Mouse (Mus musculus): ENCODE data around the gene Mdfi. TPM values are rescaled to one million over a fixed set of nuclear protein-coding genes. Genes with fewer than 3 reads are reported as not detected.

Mdfi gene
- polyA plus RNA-seq, 1 experiment from 2014 or later, result 39.0 TPM

DNA sequence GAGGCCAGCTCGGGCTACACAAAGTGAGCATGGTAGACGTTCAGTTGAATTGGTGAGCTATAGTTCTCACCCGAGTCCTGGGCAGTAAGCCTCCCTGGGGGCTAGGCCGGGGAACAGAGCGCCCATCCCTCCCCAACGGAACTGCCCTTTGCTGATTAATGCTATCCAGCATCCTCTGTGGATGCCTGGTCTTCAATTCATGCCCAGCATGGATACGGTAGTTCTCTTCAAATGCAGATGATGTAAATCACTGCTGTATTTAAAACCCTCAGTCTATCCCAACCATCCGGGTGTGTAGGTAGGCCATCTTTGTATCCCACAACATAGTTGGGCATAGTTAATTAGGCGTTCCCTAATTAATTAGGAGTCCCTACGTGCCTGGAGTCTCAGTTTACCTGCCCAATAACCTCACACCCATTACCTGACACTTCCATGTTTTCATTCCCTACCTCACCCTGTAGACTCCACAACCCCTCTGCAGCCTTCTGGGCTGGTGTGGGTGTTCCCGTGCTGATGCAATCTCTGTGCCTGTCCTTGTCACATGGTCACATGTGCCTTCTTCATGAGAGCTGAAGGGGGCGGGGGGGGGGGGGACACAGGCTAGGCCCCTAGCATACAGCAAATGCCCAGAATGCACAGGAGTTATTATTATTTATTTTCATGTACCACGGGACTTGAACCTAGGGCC, 16.3 kb downstream of the Mdfi start:
- Histone ChIP-seq H3K27me3 (ENCODE audit: control insufficient read depth, insufficient read depth, low read length) (no peaks in the 10 kb centered on the region), H3K4me1 (replicated peaks; ENCODE audit: control insufficient read depth, insufficient read depth, low read length) (peaks cover 9% of the 10 kb centered on the region)
- WGBS, result 76% methylated on average over 13 of the region's 13 CpGs

DNA sequence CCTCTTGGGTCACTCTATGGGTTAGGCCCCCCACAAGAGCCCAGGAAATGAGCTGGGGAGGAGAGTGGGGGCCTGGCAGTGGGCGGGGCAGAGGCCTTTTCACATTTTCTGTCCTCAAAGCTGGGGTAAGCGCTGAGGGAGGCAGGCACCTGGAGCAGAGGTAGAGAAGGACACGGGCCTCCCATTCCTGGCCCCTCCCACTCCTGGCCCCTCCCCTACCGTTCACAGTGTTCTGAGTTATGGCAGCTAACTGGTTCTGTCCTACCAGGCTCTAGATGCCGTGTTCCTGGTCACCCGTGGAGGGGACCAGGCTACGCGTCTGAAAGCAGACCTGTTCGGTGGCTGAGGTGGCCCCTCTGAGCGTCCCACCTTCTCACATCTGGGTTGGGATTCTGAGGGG, 19.0 kb downstream of the Mdfi start:
- no peak for DNase-seq (ENCODE audit: low spot score)
- Histone ChIP-seq H3K4me1 (replicated peaks; ENCODE audit: control insufficient read depth, insufficient read depth, low read length) (peaks cover 9% of the 10 kb centered on the region), H3K4me2 (replicated peaks; ENCODE audit: low read depth, low read length) (no peak overlapping the region), H3K27me3 (ENCODE audit: control insufficient read depth, insufficient read depth, low read length) (no peaks in the 10 kb centered on the region), H3K4me3 (ENCODE audit: low read depth, low read length) (no peak overlapping the region), H3K36me3 (ENCODE audit: control insufficient read depth, insufficient read depth, low read length) (no peaks in the 10 kb centered on the region), H3K27ac (ENCODE audit: low read depth, low read length) (no peak overlapping the region), H3K9ac (ENCODE audit: low read depth, low read length) (no peak overlapping the region), H3K9me3 (ENCODE audit: control insufficient read depth, low read length) (no peaks in the 10 kb centered on the region)
- no peak for ATAC-seq (ENCODE audit: low FRiP score)
- WGBS, result 40% methylated on average over 10 of the region's 10 CpGs

More for the DNA sequence above, 16.3 kb downstream of the Mdfi start:
- ATAC-seq (ENCODE audit: low FRiP score) (no peak), DNase-seq (ENCODE audit: low spot score) (no peak)
- Histone ChIP-seq H3K4me2 (replicated peaks; ENCODE audit: low read depth, low read length) (no peak overlapping the region), H3K9ac (ENCODE audit: low read depth, low read length) (no peak overlapping the region), H3K27ac (ENCODE audit: low read depth, low read length) (no peak overlapping the region), H3K36me3 (ENCODE audit: control insufficient read depth, insufficient read depth, low read length) (no peaks in the 10 kb centered on the region), H3K4me3 (ENCODE audit: low read depth, low read length) (no peak overlapping the region), H3K9me3 (ENCODE audit: control insufficient read depth, low read length) (no peaks in the 10 kb centered on the region)

DNA sequence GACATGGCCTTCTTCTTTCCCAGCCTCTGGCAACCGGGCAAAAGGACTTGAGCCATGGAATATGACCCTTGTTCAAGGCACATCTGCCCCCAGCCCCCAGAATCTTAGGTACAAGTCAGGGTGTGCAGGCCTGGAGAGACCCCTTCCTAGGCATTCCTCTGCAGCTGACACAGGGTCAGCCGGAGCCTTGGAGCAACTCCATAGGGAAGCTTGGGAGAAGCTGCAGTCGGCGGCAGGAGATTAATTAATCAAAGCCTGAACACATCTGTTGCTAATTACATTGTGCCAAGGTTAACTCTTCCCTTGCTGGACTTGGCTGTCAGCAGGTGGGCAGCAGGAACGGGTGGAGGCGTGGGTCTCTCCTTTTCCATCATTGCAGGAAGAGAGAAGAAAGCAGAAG, 20.0 kb downstream of the Mdfi start:
- Histone ChIP-seq H3K9ac (ENCODE audit: low read depth, low read length) (no peak overlapping the region), H3K36me3 (ENCODE audit: control insufficient read depth, insufficient read depth, low read length) (no peaks in the 10 kb centered on the region), H3K27me3 (ENCODE audit: control insufficient read depth, insufficient read depth, low read length) (no peaks in the 10 kb centered on the region), H3K9me3 (ENCODE audit: control insufficient read depth, low read length) (no peaks in the 10 kb centered on the region), H3K4me2 (replicated peaks; ENCODE audit: low read depth, low read length) (no peak overlapping the region), H3K4me1 (replicated peaks; ENCODE audit: control insufficient read depth, insufficient read depth, low read length) (peaks cover 9% of the 10 kb centered on the region), H3K27ac (ENCODE audit: low read depth, low read length) (0 out of 2 replicates have a peak overlapping the region, but pooled peaks have one; percentile 45), H3K4me3 (ENCODE audit: low read depth, low read length) (no peak overlapping the region)
- DNase-seq (ENCODE audit: low spot score) (peak; percentile 30), ATAC-seq (ENCODE audit: low FRiP score) (no peak)
- WGBS, result 22% methylated on average over 6 of the region's 6 CpGs

DNA sequence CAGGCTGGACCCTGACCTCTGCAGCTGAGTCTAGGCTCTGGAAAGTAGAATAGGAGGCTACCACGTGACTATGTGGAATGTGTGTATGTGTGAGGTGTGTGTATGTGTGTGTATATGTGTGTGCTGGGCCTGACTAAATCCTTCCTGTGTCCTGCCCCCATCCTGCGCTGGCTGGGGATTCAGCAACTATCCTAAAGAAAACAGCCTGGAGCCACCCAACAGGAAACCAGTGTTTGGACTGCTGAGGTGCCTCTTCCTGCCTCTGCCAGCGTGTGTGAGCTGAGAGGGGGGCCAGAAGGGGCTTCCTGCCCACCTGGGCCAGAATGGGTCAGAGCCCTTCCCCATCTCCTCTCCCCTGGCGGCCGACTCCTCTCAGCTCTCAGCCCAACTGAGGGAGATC, 20.9 kb downstream of the Mdfi start:
- H3K9me3 ChIP-seq (ENCODE audit: control insufficient read depth, low read length), result no peaks in the 10 kb centered on the region
- no peak overlapping the region for H3K9ac ChIP-seq (ENCODE audit: low read depth, low read length)
- H3K36me3 ChIP-seq (ENCODE audit: control insufficient read depth, insufficient read depth, low read length), result no peaks in the 10 kb centered on the region
- no peak for ATAC-seq (ENCODE audit: low FRiP score)
- H3K4me2 ChIP-seq (replicated peaks; ENCODE audit: low read depth, low read length), result no peak overlapping the region
- no peak for DNase-seq (ENCODE audit: low spot score)
- H3K27me3 ChIP-seq (ENCODE audit: control insufficient read depth, insufficient read depth, low read length), result no peaks in the 10 kb centered on the region
- 54% methylated on average over 5 of the region's 5 CpGs for WGBS
- peaks cover 9% of the 10 kb centered on the region for H3K4me1 ChIP-seq (replicated peaks; ENCODE audit: control insufficient read depth, insufficient read depth, low read length)
- H3K4me3 ChIP-seq (ENCODE audit: low read depth, low read length), result no peak overlapping the region
- peak overlapping the region; percentile 30; the same call in 1 of the 2 replicates for H3K27ac ChIP-seq (ENCODE audit: low read depth, low read length)

DNA sequence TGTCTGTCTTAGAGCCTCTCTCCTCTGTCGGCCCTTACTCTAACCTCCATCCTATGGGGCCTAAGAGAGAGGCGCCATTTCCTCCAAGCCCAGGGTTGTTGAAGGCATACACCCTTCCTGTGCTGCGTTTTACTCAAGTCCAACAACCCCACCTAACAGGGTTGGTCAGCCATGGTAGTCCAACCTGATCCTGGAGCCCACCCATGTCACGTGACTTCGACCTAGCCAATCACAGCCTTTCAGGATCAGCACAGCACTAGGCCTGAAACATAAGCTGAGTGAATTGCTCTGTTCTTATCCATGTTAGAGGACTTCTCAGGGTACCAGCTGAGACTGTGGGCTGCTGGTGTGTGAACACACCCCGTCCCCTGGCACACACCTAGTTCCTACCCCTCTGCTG, 22.3 kb downstream of the Mdfi start:
- no peaks in the 10 kb centered on the region for H3K27me3 ChIP-seq (ENCODE audit: control insufficient read depth, insufficient read depth, low read length)
- no peak overlapping the region for H3K27ac ChIP-seq (ENCODE audit: low read depth, low read length)
- H3K9me3 ChIP-seq (ENCODE audit: control insufficient read depth, low read length), result no peaks in the 10 kb centered on the region
- no peak overlapping the region for H3K9ac ChIP-seq (ENCODE audit: low read depth, low read length)
- H3K4me2 ChIP-seq (replicated peaks; ENCODE audit: low read depth, low read length), result no peak overlapping the region
- DNase-seq (ENCODE audit: low spot score), result no peak
- peaks cover 9% of the 10 kb centered on the region for H3K4me1 ChIP-seq (replicated peaks; ENCODE audit: control insufficient read depth, insufficient read depth, low read length)
- no peak overlapping the region for H3K4me3 ChIP-seq (ENCODE audit: low read depth, low read length)
- no peak for ATAC-seq (ENCODE audit: low FRiP score)
- no peaks in the 10 kb centered on the region for H3K36me3 ChIP-seq (ENCODE audit: control insufficient read depth, insufficient read depth, low read length)
- WGBS, result 83% methylated on average over 6 of the region's 6 CpGs

DNA sequence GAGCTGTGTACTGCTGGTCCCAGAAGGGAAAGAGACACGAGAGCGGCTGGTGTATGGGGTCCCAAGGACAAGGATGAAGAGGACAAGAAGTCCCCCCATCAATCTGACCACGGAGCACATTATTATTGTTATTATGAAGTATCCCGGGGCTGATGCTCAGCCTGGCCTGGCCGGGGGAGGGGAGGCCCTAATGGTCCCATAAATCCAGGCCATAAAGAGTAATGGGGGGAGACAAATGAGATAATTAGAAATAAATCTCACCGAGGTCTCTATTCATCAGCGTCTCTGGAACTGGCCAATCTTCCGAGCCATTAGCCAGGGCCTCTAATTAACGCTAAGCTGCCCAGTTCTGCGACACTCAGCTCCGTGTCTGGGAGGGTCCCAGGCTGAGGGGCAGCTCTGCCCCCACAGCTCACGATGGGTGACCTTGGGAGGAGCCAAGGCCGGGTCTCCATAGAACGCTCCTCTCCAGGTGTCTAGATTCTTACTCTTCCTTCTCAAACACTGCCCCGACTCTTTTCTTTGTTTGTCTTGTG, 23.2 kb downstream of the Mdfi start:
- DNase-seq (ENCODE audit: low spot score) (no peak), ATAC-seq (ENCODE audit: low FRiP score) (no peak)
- H3K4me2 ChIP-seq (replicated peaks; ENCODE audit: low read depth, low read length), result no peak overlapping the region
- 70% methylated on average over 15 of the region's 15 CpGs for WGBS
- peaks cover 9% of the 10 kb centered on the region for H3K4me1 ChIP-seq (replicated peaks; ENCODE audit: control insufficient read depth, insufficient read depth, low read length)
- H3K36me3 ChIP-seq (ENCODE audit: control insufficient read depth, insufficient read depth, low read length), result no peaks in the 10 kb centered on the region
- no peak overlapping the region for H3K27ac ChIP-seq (ENCODE audit: low read depth, low read length)
- H3K27me3 ChIP-seq (ENCODE audit: control insufficient read depth, insufficient read depth, low read length), result no peaks in the 10 kb centered on the region
- no peak overlapping the region for H3K9ac ChIP-seq (ENCODE audit: low read depth, low read length)
- no peak overlapping the region for H3K4me3 ChIP-seq (ENCODE audit: low read depth, low read length)
- no peaks in the 10 kb centered on the region for H3K9me3 ChIP-seq (ENCODE audit: control insufficient read depth, low read length)

DNA sequence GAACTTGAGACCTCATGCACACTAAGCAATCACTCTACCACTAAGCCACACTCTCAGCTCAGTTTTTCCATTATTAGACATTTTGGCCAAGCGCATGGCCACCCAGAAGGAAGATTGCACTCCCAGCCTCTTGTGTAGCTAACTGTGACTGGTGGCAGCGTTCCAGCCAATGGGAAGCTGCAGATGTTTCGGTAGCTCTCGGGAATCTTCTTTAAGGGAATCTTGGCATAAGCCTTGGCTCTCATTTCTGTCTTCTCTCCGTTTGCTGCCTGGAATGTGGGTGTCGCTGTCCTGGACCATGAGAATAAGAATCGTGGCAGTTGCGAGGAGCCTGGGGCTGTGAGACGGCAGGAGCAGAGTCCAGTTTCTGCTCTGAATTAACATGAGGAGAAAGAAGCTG, 28.3 kb downstream of the Mdfi start:
- Histone ChIP-seq H3K4me1 (replicated peaks; ENCODE audit: control insufficient read depth, insufficient read depth, low read length) (0 out of 2 replicates have a peak, but pooled peaks cover 4% of the 10 kb centered on the region), H3K9ac (ENCODE audit: low read depth, low read length) (no peak overlapping the region), H3K4me2 (replicated peaks; ENCODE audit: low read depth, low read length) (no peak overlapping the region), H3K27me3 (ENCODE audit: control insufficient read depth, insufficient read depth, low read length) (no peaks in the 10 kb centered on the region), H3K9me3 (ENCODE audit: control insufficient read depth, low read length) (no peaks in the 10 kb centered on the region), H3K27ac (ENCODE audit: low read depth, low read length) (no peak overlapping the region), H3K4me3 (ENCODE audit: low read depth, low read length) (no peak overlapping the region), H3K36me3 (ENCODE audit: control insufficient read depth, insufficient read depth, low read length) (no peaks in the 10 kb centered on the region)
- no peak for DNase-seq (ENCODE audit: low spot score)
- 68% methylated on average over 9 of the region's 9 CpGs for WGBS
- ATAC-seq (ENCODE audit: low FRiP score), result no peak

DNA sequence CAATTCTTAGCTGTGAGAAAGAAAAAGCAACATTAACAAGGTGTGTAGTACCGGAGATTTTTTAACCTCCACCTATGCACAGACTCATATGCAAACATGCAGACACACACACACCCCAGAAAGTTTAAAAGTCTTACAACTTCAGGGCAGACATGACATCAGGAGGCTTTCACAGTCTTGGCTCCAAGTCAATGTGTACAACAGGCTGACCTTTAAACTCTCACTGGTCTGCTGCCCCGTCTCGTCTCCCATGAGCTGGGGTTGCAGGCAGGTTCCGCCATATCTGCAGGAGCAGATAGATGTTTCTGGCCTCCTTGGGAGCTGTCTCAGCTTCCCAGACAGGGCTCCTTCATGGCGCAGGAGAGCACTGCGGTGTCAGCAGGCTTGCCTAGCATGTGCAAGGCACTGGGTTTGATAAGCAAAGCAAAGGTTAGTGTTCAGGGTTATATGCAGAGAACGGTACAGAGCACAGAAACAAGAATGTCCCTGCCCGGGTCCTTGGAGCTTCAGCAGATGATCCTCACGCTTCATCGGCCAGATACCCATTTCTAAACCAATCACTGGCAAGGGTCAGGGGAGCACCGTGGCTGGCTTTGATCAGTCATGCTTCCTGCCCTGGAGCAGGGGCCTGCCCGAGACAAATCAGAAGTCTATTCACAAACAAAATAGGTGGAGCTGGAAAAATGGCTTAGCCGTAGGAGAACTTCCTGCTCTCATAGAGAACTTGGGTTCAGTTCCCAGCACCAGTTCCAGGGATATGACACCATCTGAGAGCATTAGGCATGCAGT, 29.2 kb downstream of the Mdfi start:
- Histone ChIP-seq H3K4me2 (replicated peaks; ENCODE audit: low read depth, low read length) (no peak overlapping the region), H3K4me3 (ENCODE audit: low read depth, low read length) (no peak overlapping the region), H3K4me1 (replicated peaks; ENCODE audit: control insufficient read depth, insufficient read depth, low read length) (0 out of 2 replicates have a peak, but pooled peaks cover 4% of the 10 kb centered on the region), H3K27ac (ENCODE audit: low read depth, low read length) (no peak overlapping the region; the same call in 1 of the 2 replicates), H3K9ac (ENCODE audit: low read depth, low read length) (no peak overlapping the region), H3K27me3 (ENCODE audit: control insufficient read depth, insufficient read depth, low read length) (no peaks in the 10 kb centered on the region), H3K36me3 (ENCODE audit: control insufficient read depth, insufficient read depth, low read length) (no peaks in the 10 kb centered on the region), H3K9me3 (ENCODE audit: control insufficient read depth, low read length) (no peaks in the 10 kb centered on the region)
- no peak for ATAC-seq (ENCODE audit: low FRiP score)
- 31% methylated on average over 13 of the region's 13 CpGs for WGBS
- DNase-seq (ENCODE audit: low spot score), result no peak

Measured in hindbrain, embryonic 11.5 days (tissue).